In the genomic region with DNA sequence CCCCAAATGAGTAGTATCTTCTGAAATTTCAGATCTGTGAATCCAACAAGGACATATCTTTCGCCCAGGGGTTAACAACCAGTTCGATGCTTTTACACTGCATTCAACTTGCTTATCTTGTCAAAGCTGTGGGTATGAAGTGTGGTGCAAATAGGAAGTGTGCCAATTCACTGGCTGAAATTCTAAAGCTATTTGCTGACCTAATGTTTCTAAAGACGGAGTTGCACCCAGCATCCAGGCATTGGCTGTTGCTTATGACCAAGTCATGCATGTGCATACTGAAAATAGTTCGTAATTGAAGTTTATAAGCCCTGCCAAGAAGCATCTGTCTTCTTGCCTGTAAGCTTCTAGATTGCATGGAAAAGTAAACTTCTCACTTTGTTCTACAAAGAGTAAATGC, we compare ENCODE assay signal across 16 mouse cellular contexts. TPM values are rescaled to one million over a fixed set of nuclear protein-coding genes. Genes with fewer than 3 reads are reported as not detected.
DNase-seq lines count a peak whose midpoint lies in the region; ATAC-seq and TF ChIP-seq lines count a peak whose summit lies in the region.
"Had no signal": no experiment of that assay in that cellular context is flagged by ENCODE, and none has a peak within 500 bp of the region (broad histone marks: within the 10 kb centered on the region; RNA-seq: fewer than 3 reads in every experiment).

No protein-coding gene starts in this region.

- no peak overlapping the region for H3K9ac ChIP-seq in forebrain, embryonic 16.5 days (replicated peaks; ENCODE audit: low read depth, low read length)
- H3K9ac ChIP-seq in lung, embryonic 14.5 days: no peak overlapping the region
- no peak overlapping the region for H3K9ac ChIP-seq in liver, embryonic 16.5 days (ENCODE audit: low read depth, low read length)
- H3K9ac ChIP-seq: hindbrain, embryonic 12.5 days had no signal

- no peak overlapping the region for H3K27ac ChIP-seq in forebrain, embryonic 16.5 days (ENCODE audit: low read length)
- H3K27ac ChIP-seq in forebrain, embryonic 10.5 days: no peak overlapping the region
- no peak overlapping the region for H3K27ac ChIP-seq in lung, embryonic 14.5 days (ENCODE audit: low read depth)
- no peak overlapping the region for H3K27ac ChIP-seq in liver, embryonic 16.5 days (ENCODE audit: low read length)
- H3K27ac ChIP-seq: hindbrain, embryonic 12.5 days; left cerebral cortex, adult 2 months had no signal

- peak; percentile 55; the same call in 1 of the 2 replicates for ATAC-seq in forebrain, embryonic 16.5 days
- peak; percentile 56; the same call in 1 of the 2 replicates for ATAC-seq in lung, embryonic 14.5 days (ENCODE audit: insufficient read depth)
- peak; percentile 24 for ATAC-seq in liver, embryonic 16.5 days (ENCODE audit: low read depth)
- peak; percentile 18; the same call in 1 of the 2 replicates for ATAC-seq in neutrophil, adult 5-6 weeks (ENCODE audit: extremely low read depth, insufficient number of reproducible peaks, low FRiP score, poor library complexity, severe bottlenecking)
- ATAC-seq: intestine, embryonic 16.5 days; Patski had no signal

- no peak for DNase-seq in forebrain, embryonic 10.5 days (ENCODE audit: extremely low spot score, low spot score)
- DNase-seq in lung, embryonic 14.5 days: peak; percentile 51
- no peak for DNase-seq in lung, postnatal 14 days
- no peak for DNase-seq in gastrocnemius, adult 18-20 months (ENCODE audit: low spot score)
- no peak for DNase-seq in urinary bladder, postnatal 14 days (ENCODE audit: low spot score)
- DNase-seq: cerebellum, postnatal 25 days; kidney, postnatal 25 days; thymus, postnatal 4 days had no signal

- 62% methylated on average over 4 of the region's 4 CpGs for WGBS in forebrain, embryonic 16.5 days
- WGBS in forebrain, embryonic 10.5 days: 89% methylated on average over 4 of the region's 4 CpGs
- WGBS in lung, embryonic 14.5 days: 42% methylated on average over 4 of the region's 4 CpGs
- WGBS in liver, embryonic 16.5 days (ENCODE audit: insufficient replicate concordance): 20% methylated on average over 4 of the region's 4 CpGs

- H3K27me3 ChIP-seq in forebrain, embryonic 16.5 days (replicated peaks; ENCODE audit: control insufficient read depth, insufficient read depth, low read length): no peaks in the 10 kb centered on the region
- no peaks in the 10 kb centered on the region for H3K27me3 ChIP-seq in forebrain, embryonic 10.5 days (ENCODE audit: poor library complexity, severe bottlenecking)
- no peaks in the 10 kb centered on the region for H3K27me3 ChIP-seq in lung, embryonic 14.5 days (ENCODE audit: insufficient read depth, low read length)
- no peaks in the 10 kb centered on the region for H3K27me3 ChIP-seq in liver, embryonic 16.5 days (ENCODE audit: control insufficient read depth, insufficient read depth, low read depth, low read length)
- H3K27me3 ChIP-seq: hindbrain, embryonic 12.5 days; Patski had no signal

- no peak for TF ChIP-seq CTCF in lung, embryonic 14.5 days (IDR thresholded peaks at IDR 0.05; ENCODE audit: low read depth)

- H3K4me3 ChIP-seq in forebrain, embryonic 16.5 days (replicated peaks; ENCODE audit: low read length): no peak overlapping the region
- no peak overlapping the region for H3K4me3 ChIP-seq in forebrain, embryonic 10.5 days
- H3K4me3 ChIP-seq in lung, embryonic 14.5 days (ENCODE audit: low read depth, low read length): no peak overlapping the region
- H3K4me3 ChIP-seq in liver, embryonic 16.5 days (ENCODE audit: low read depth, low read length): no peak overlapping the region
- H3K4me3 ChIP-seq: hindbrain, embryonic 12.5 days; left cerebral cortex, adult 2 months had no signal

- no peaks in the 10 kb centered on the region for H3K4me1 ChIP-seq in forebrain, embryonic 16.5 days (replicated peaks; ENCODE audit: control insufficient read depth, insufficient read depth, low read length)
- H3K4me1 ChIP-seq in forebrain, embryonic 10.5 days: no peaks in the 10 kb centered on the region
- H3K4me1 ChIP-seq in lung, embryonic 14.5 days (ENCODE audit: insufficient read depth): no peaks in the 10 kb centered on the region
- no peaks in the 10 kb centered on the region; the same call in 1 of the 2 replicates for H3K4me1 ChIP-seq in liver, embryonic 16.5 days (ENCODE audit: control insufficient read depth, low read depth, low read length)
- H3K4me1 ChIP-seq: hindbrain, embryonic 12.5 days had no signal

- no peaks in the 10 kb centered on the region for H3K9me3 ChIP-seq in forebrain, embryonic 16.5 days (ENCODE audit: control insufficient read depth, low read length)
- no peaks in the 10 kb centered on the region for H3K9me3 ChIP-seq in forebrain, embryonic 10.5 days
- no peaks in the 10 kb centered on the region for H3K9me3 ChIP-seq in lung, embryonic 14.5 days (ENCODE audit: low read depth, low read length)
- H3K9me3 ChIP-seq in liver, embryonic 16.5 days (replicated peaks; ENCODE audit: control insufficient read depth, low read length): no peaks in the 10 kb centered on the region
- H3K9me3 ChIP-seq: hindbrain, embryonic 12.5 days had no signal

- H3K36me3 ChIP-seq in forebrain, embryonic 16.5 days (ENCODE audit: control insufficient read depth, insufficient read depth): no peaks in the 10 kb centered on the region
- no peaks in the 10 kb centered on the region for H3K36me3 ChIP-seq in forebrain, embryonic 10.5 days (replicated peaks)
- no peaks in the 10 kb centered on the region for H3K36me3 ChIP-seq in lung, embryonic 14.5 days (ENCODE audit: insufficient read depth)
- no peaks in the 10 kb centered on the region for H3K36me3 ChIP-seq in liver, embryonic 16.5 days (ENCODE audit: control insufficient read depth, insufficient read depth)
- H3K36me3 ChIP-seq: hindbrain, embryonic 12.5 days had no signal

- no peak overlapping the region for H3K4me2 ChIP-seq in forebrain, embryonic 16.5 days (ENCODE audit: low read length)
- no peak overlapping the region for H3K4me2 ChIP-seq in lung, embryonic 14.5 days
- H3K4me2 ChIP-seq in liver, embryonic 16.5 days (ENCODE audit: low read depth, low read length): no peak overlapping the region
- H3K4me2 ChIP-seq: hindbrain, embryonic 12.5 days; midbrain, embryonic 11.5 days had no signal

RNA-seq across cellular contexts. Expression of a gene that starts 5.6 kb away (rescaled TPM):
- 1.2 TPM in 2 replicates for polyA plus RNA-seq in forebrain, embryonic 16.5 days (2015; fragmentation: Nextera tagmentation; extraction: Ambion mirVana)
- polyA plus RNA-seq in forebrain, embryonic 10.5 days (2016; fragmentation: Nextera tagmentation; extraction: Ambion mirVana): 4.5 and 5.0 TPM in 2 replicates
- 11.7 and 12.2 TPM in 2 replicates for polyA plus RNA-seq in lung, embryonic 14.5 days (2014; fragmentation: Nextera tagmentation; extraction: Ambion mirVana)
- polyA plus RNA-seq in liver, embryonic 16.5 days (2015; fragmentation: Nextera tagmentation; extraction: Ambion mirVana): 5.4 and 5.7 TPM in 2 replicates
- total RNA-seq in neutrophil, adult 5-6 weeks (2017): 6.2 and 12.4 TPM in 2 replicates
- under 1 TPM; 0.96 to 1.00 TPM for total RNA-seq in gastrocnemius, adult 18-20 months (2021)
